Mouse (Mus musculus): Measurements from ENCODE around the gene Slc5a2. TPM values are rescaled to one million over a fixed set of nuclear protein-coding genes. Genes with fewer than 3 reads are reported as not detected.
A peak's percentile ranks its signal among the peaks of the same experiment; 100 is the strongest.

Gene Slc5a2
- polyA plus RNA-seq, 1 experiment, result 0.51 TPM

- no peak overlapping the region for H3K4me3 ChIP-seq (replicated peaks; ENCODE audit: insufficient read depth, low read depth, low read length)
- peak; percentile 28 to 33 for DNase-seq
- H3K27me3 ChIP-seq (ENCODE audit: control insufficient read depth, insufficient read depth, low read length), result no peaks in the 10 kb centered on the region
- no peak overlapping the region for H3K27ac ChIP-seq (ENCODE audit: insufficient read depth, low read length)
- peaks cover 4% of the 10 kb centered on the region; the same call in 1 of the 2 replicates for H3K4me1 ChIP-seq (ENCODE audit: control insufficient read depth, insufficient read depth, low read length)
- TF ChIP-seq POLR2A (IDR thresholded peaks at IDR 0.05; ENCODE audit: borderline replicate concordance, insufficient read depth, low read length), result no peak
- TF ChIP-seq CTCF (IDR thresholded peaks at IDR 0.05; ENCODE audit: borderline replicate concordance, insufficient read depth, low read depth, low read length), result peak; percentile 58; the same call in 1 of the 2 replicates
- 9% methylated on average over 5 of the region's 5 CpGs for WGBS
These were observed 39.5 kb downstream of the Slc5a2 start for GRCm38 (mm10) chr7:128304907-128305306.

- no peak overlapping the region for H3K4me3 ChIP-seq (replicated peaks; ENCODE audit: insufficient read depth, low read depth, low read length)
- H3K27ac ChIP-seq (ENCODE audit: insufficient read depth, low read length), result no peak overlapping the region
- peaks cover 4% of the 10 kb centered on the region; the same call in 1 of the 2 replicates for H3K4me1 ChIP-seq (ENCODE audit: control insufficient read depth, insufficient read depth, low read length)
- no peaks in the 10 kb centered on the region for H3K27me3 ChIP-seq (ENCODE audit: control insufficient read depth, insufficient read depth, low read length)
- TF ChIP-seq CTCF (IDR thresholded peaks at IDR 0.05; ENCODE audit: borderline replicate concordance, insufficient read depth, low read depth, low read length) (no peak), POLR2A (IDR thresholded peaks at IDR 0.05; ENCODE audit: borderline replicate concordance, insufficient read depth, low read length) (no peak)
- DNase-seq, result no peak
These were observed 42.4 kb downstream of the Slc5a2 start for GRCm38 (mm10) chr7:128307851-128308250.

GRCm38 (mm10) chr7:128309216-128309615 lies 43.8 kb downstream of the Slc5a2 start:
- Histone ChIP-seq H3K27ac (ENCODE audit: insufficient read depth, low read length) (no peak overlapping the region), H3K4me1 (ENCODE audit: control insufficient read depth, insufficient read depth, low read length) (peaks cover 4% of the 10 kb centered on the region; the same call in 1 of the 2 replicates), H3K4me3 (replicated peaks; ENCODE audit: insufficient read depth, low read depth, low read length) (no peak overlapping the region), H3K27me3 (ENCODE audit: control insufficient read depth, insufficient read depth, low read length) (no peaks in the 10 kb centered on the region)
- WGBS, result 56% methylated on average over 3 of the region's 3 CpGs
- no peak for TF ChIP-seq CTCF (IDR thresholded peaks at IDR 0.05; ENCODE audit: borderline replicate concordance, insufficient read depth, low read depth, low read length)
- TF ChIP-seq POLR2A (IDR thresholded peaks at IDR 0.05; ENCODE audit: borderline replicate concordance, insufficient read depth, low read length), result no peak
- DNase-seq, result no peak

- 11% methylated on average over 1 of the region's 1 CpGs for WGBS
- DNase-seq, result no peak
- Histone ChIP-seq H3K27ac (ENCODE audit: insufficient read depth, low read length) (no peak overlapping the region), H3K27me3 (ENCODE audit: control insufficient read depth, insufficient read depth, low read length) (no peaks in the 10 kb centered on the region), H3K4me1 (ENCODE audit: control insufficient read depth, insufficient read depth, low read length) (peaks cover 4% of the 10 kb centered on the region; the same call in 1 of the 2 replicates), H3K4me3 (replicated peaks; ENCODE audit: insufficient read depth, low read depth, low read length) (no peak overlapping the region)
- TF ChIP-seq CTCF (IDR thresholded peaks at IDR 0.05; ENCODE audit: borderline replicate concordance, insufficient read depth, low read depth, low read length) (no peak), POLR2A (IDR thresholded peaks at IDR 0.05; ENCODE audit: borderline replicate concordance, insufficient read depth, low read length) (no peak)
These were observed 44.3 kb downstream of the Slc5a2 start for GRCm38 (mm10) chr7:128309776-128310175.

- no peak overlapping the region for H3K27ac ChIP-seq (ENCODE audit: insufficient read depth, low read length)
- peaks cover 4% of the 10 kb centered on the region; the same call in 1 of the 2 replicates for H3K4me1 ChIP-seq (ENCODE audit: control insufficient read depth, insufficient read depth, low read length)
- H3K27me3 ChIP-seq (ENCODE audit: control insufficient read depth, insufficient read depth, low read length), result no peaks in the 10 kb centered on the region
- H3K4me3 ChIP-seq (replicated peaks; ENCODE audit: insufficient read depth, low read depth, low read length), result no peak overlapping the region
- WGBS, result 54% methylated on average over 8 of the region's 8 CpGs
- no peak for TF ChIP-seq CTCF (IDR thresholded peaks at IDR 0.05; ENCODE audit: borderline replicate concordance, insufficient read depth, low read depth, low read length)
- no peak for TF ChIP-seq POLR2A (IDR thresholded peaks at IDR 0.05; ENCODE audit: borderline replicate concordance, insufficient read depth, low read length)
- no peak for DNase-seq
These were observed 44.8 kb downstream of the Slc5a2 start for GRCm38 (mm10) chr7:128310229-128310688.

GRCm38 (mm10) chr7:128311263-128311662 lies 45.8 kb downstream of the Slc5a2 start:
- peaks cover 4% of the 10 kb centered on the region; the same call in 1 of the 2 replicates for H3K4me1 ChIP-seq (ENCODE audit: control insufficient read depth, insufficient read depth, low read length)
- H3K4me3 ChIP-seq (replicated peaks; ENCODE audit: insufficient read depth, low read depth, low read length), result no peak overlapping the region
- no peak for DNase-seq
- TF ChIP-seq POLR2A (IDR thresholded peaks at IDR 0.05; ENCODE audit: borderline replicate concordance, insufficient read depth, low read length) (no peak), CTCF (IDR thresholded peaks at IDR 0.05; ENCODE audit: borderline replicate concordance, insufficient read depth, low read depth, low read length) (no peak)
- no peaks in the 10 kb centered on the region for H3K27me3 ChIP-seq (ENCODE audit: control insufficient read depth, insufficient read depth, low read length)
- H3K27ac ChIP-seq (ENCODE audit: insufficient read depth, low read length), result no peak overlapping the region
- WGBS, result 89% methylated on average over 3 of the region's 3 CpGs

- Histone ChIP-seq H3K27me3 (ENCODE audit: control insufficient read depth, insufficient read depth, low read length) (no peaks in the 10 kb centered on the region), H3K4me1 (ENCODE audit: control insufficient read depth, insufficient read depth, low read length) (peaks cover 4% of the 10 kb centered on the region; the same call in 1 of the 2 replicates), H3K27ac (ENCODE audit: insufficient read depth, low read length) (no peak overlapping the region), H3K4me3 (replicated peaks; ENCODE audit: insufficient read depth, low read depth, low read length) (no peak overlapping the region)
- no peak for TF ChIP-seq POLR2A (IDR thresholded peaks at IDR 0.05; ENCODE audit: borderline replicate concordance, insufficient read depth, low read length)
- no peak for TF ChIP-seq CTCF (IDR thresholded peaks at IDR 0.05; ENCODE audit: borderline replicate concordance, insufficient read depth, low read depth, low read length)
- 83% methylated on average over 8 of the region's 8 CpGs for WGBS
- no peak for DNase-seq
These were observed 46.4 kb downstream of the Slc5a2 start for GRCm38 (mm10) chr7:128311811-128312210.

GRCm38 (mm10) chr7:128312375-128313059 lies 47.1 kb downstream of the Slc5a2 start:
- Histone ChIP-seq H3K27ac (ENCODE audit: insufficient read depth, low read length) (no peak overlapping the region), H3K4me3 (replicated peaks; ENCODE audit: insufficient read depth, low read depth, low read length) (no peak overlapping the region), H3K4me1 (ENCODE audit: control insufficient read depth, insufficient read depth, low read length) (peaks cover 4% of the 10 kb centered on the region; the same call in 1 of the 2 replicates), H3K27me3 (ENCODE audit: control insufficient read depth, insufficient read depth, low read length) (no peaks in the 10 kb centered on the region)
- DNase-seq, result no peak
- WGBS, result 75% methylated on average over 13 of the region's 13 CpGs
- TF ChIP-seq CTCF (IDR thresholded peaks at IDR 0.05; ENCODE audit: borderline replicate concordance, insufficient read depth, low read depth, low read length) (no peak), POLR2A (IDR thresholded peaks at IDR 0.05; ENCODE audit: borderline replicate concordance, insufficient read depth, low read length) (no peak)

All from cerebellum, adult 2 months (tissue).